20 mouse cellular contexts compared by ENCODE assay signal in the genomic region with DNA sequence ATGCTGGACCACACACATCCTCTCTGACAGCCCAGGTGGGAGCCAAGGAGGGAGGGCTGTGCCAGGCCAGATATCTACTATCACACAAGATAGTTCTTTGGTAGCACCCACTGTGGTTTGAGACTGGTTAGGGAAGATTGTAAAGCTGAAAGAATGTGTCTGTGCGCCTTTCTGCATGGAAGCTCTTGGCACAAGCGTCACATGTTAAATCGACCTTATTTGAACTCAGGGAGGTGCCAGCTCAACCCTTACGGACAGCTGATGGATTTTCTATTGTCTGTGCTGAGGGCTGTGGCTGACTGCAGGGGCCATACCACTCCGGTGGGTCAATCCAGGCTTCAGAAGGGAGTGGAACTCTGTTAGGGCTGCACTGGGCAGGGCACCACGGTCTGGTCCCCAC. TPM values are rescaled to one million over a fixed set of nuclear protein-coding genes. Genes with fewer than 3 reads are reported as not detected.
DNase-seq lines count a peak whose midpoint lies in the region; ATAC-seq lines count a peak whose summit lies in the region.
"Had no signal": no experiment of that assay in that cellular context is flagged by ENCODE, and none has a peak within 500 bp of the region (broad histone marks: within the 10 kb centered on the region; RNA-seq: fewer than 3 reads in every experiment).

No protein-coding gene starts in this region.

- H3K9me3 ChIP-seq in heart, embryonic 12.5 days (replicated peaks): no peaks in the 10 kb centered on the region
- H3K9me3 ChIP-seq in liver, embryonic 12.5 days (replicated peaks): no peaks in the 10 kb centered on the region
- no peaks in the 10 kb centered on the region for H3K9me3 ChIP-seq in liver, embryonic 11.5 days (ENCODE audit: control insufficient read depth, low read length)
- H3K9me3 ChIP-seq: embryonic facial prominence, embryonic 12.5 days; limb, embryonic 13.5 days; neural tube, embryonic 15.5 days had no signal

- H3K4me2 ChIP-seq in heart, embryonic 12.5 days: no peak overlapping the region
- H3K4me2 ChIP-seq in liver, embryonic 12.5 days: no peak overlapping the region
- H3K4me2 ChIP-seq in liver, embryonic 11.5 days: no peak overlapping the region
- H3K4me2 ChIP-seq: embryonic facial prominence, embryonic 12.5 days; limb, embryonic 13.5 days; neural tube, embryonic 15.5 days had no signal

- H3K4me1 ChIP-seq in heart, embryonic 12.5 days (replicated peaks): peaks cover 6% of the 10 kb centered on the region; the same call in 1 of the 2 replicates
- 0 out of 2 replicates have a peak, but pooled peaks cover 3% of the 10 kb centered on the region for H3K4me1 ChIP-seq in liver, embryonic 12.5 days
- no peaks in the 10 kb centered on the region; the same call in 1 of the 2 replicates for H3K4me1 ChIP-seq in liver, embryonic 11.5 days (replicated peaks; ENCODE audit: control insufficient read depth, insufficient read depth, low read length)
- H3K4me1 ChIP-seq: embryonic facial prominence, embryonic 12.5 days; limb, embryonic 13.5 days had no signal

- H3K36me3 ChIP-seq in heart, embryonic 12.5 days: no peaks in the 10 kb centered on the region
- no peaks in the 10 kb centered on the region for H3K36me3 ChIP-seq in liver, embryonic 12.5 days
- no peaks in the 10 kb centered on the region for H3K36me3 ChIP-seq in liver, embryonic 11.5 days (ENCODE audit: control insufficient read depth, insufficient read depth, low read length)
- H3K36me3 ChIP-seq: embryonic facial prominence, embryonic 12.5 days; limb, embryonic 13.5 days had no signal

- no peak overlapping the region for H3K27ac ChIP-seq in heart, embryonic 12.5 days (ENCODE audit: poor library complexity, severe bottlenecking)
- H3K27ac ChIP-seq in liver, embryonic 12.5 days: no peak overlapping the region
- no peak overlapping the region for H3K27ac ChIP-seq in liver, embryonic 11.5 days (ENCODE audit: low read depth, low read length)
- H3K27ac ChIP-seq: embryonic facial prominence, embryonic 12.5 days; limb, embryonic 13.5 days; neural tube, embryonic 15.5 days had no signal

- no peak overlapping the region for H3K9ac ChIP-seq in heart, embryonic 12.5 days
- H3K9ac ChIP-seq in liver, embryonic 12.5 days: no peak overlapping the region
- no peak overlapping the region for H3K9ac ChIP-seq in liver, embryonic 11.5 days (ENCODE audit: low read depth, low read length)
- H3K9ac ChIP-seq: embryonic facial prominence, embryonic 12.5 days; limb, embryonic 13.5 days; neural tube, embryonic 15.5 days had no signal

- ATAC-seq in heart, embryonic 12.5 days (ENCODE audit: insufficient number of reproducible peaks, low FRiP score): 0 out of 2 replicates have a peak, but pooled peaks have one; percentile 46
- peak; percentile 11; the same call in 1 of the 2 replicates for ATAC-seq in liver, embryonic 12.5 days
- ATAC-seq in liver, embryonic 11.5 days (replicated peaks; ENCODE audit: low FRiP score): no peak
- ATAC-seq: inflammation-experienced regulatory T-cells, adult 6 months had no signal

- peak; percentile 56 for DNase-seq in cerebellum, adult 9-10 months
- no peak for DNase-seq in cerebellum, adult 18-20 months
- no peak for DNase-seq in heart, postnatal 36 days
- no peak for DNase-seq in liver, embryonic 11.5 days (ENCODE audit: low spot score)
- DNase-seq in brain, adult 2 months (ENCODE audit: low read depth, low spot score): peak; percentile 62
- no peak for DNase-seq in left cerebral cortex, adult 18-20 months (ENCODE audit: low spot score in 2 of 2)
- DNase-seq: adrenal gland, adult 2 months; gastrocnemius, postnatal 25 days; heart, postnatal 14 days; right cerebral cortex, postnatal 25 days had no signal

- H3K27me3 ChIP-seq in heart, embryonic 12.5 days (replicated peaks): peaks cover 52% of the 10 kb centered on the region
- H3K27me3 ChIP-seq in liver, embryonic 12.5 days (replicated peaks): peaks cover 10% of the 10 kb centered on the region
- peaks cover 3% of the 10 kb centered on the region for H3K27me3 ChIP-seq in liver, embryonic 11.5 days (replicated peaks; ENCODE audit: control insufficient read depth, insufficient read depth, low read length)
- H3K27me3 ChIP-seq: embryonic facial prominence, embryonic 12.5 days; neural tube, embryonic 15.5 days had no signal

- H3K4me3 ChIP-seq in heart, embryonic 12.5 days: no peak overlapping the region
- H3K4me3 ChIP-seq in liver, embryonic 12.5 days: no peak overlapping the region
- no peak overlapping the region for H3K4me3 ChIP-seq in liver, embryonic 11.5 days (ENCODE audit: low read depth, low read length)
- H3K4me3 ChIP-seq: embryonic facial prominence, embryonic 12.5 days; limb, embryonic 13.5 days; myocyte; neural tube, embryonic 15.5 days had no signal

- intact Hi-C loops in heart, postnatal 36 days (cut with DNase I): no loop called here

- WGBS in heart, embryonic 12.5 days: 66% methylated on average over 6 of the region's 6 CpGs
- WGBS in liver, embryonic 12.5 days (ENCODE audit: insufficient replicate concordance): 54% methylated on average over 6 of the region's 6 CpGs
- 66% methylated on average over 6 of the region's 6 CpGs for WGBS in liver, embryonic 11.5 days

RNA-seq across cellular contexts. Expression of a gene that starts 22.3 kb away (rescaled TPM):
- polyA plus RNA-seq in heart, embryonic 12.5 days (2016; fragmentation: Nextera tagmentation; extraction: Ambion mirVana): 3.1 and 4.2 TPM in 2 replicates
- total RNA-seq in heart, postnatal 36 days (2021): 10 to 100 TPM in 1 of 2 experiments, 1 to 10 TPM in 1; 8.0 to 12.0 TPM
- 0.49 and 0.90 TPM in 2 replicates for polyA plus RNA-seq in liver, embryonic 12.5 days (2016; fragmentation: Nextera tagmentation; extraction: Ambion mirVana)
- polyA plus RNA-seq in liver, embryonic 11.5 days (2014; fragmentation: Nextera tagmentation; extraction: Ambion mirVana): 0.97 and 1.2 TPM in 2 replicates
- total RNA-seq in left cerebral cortex, adult 18-20 months (2021): 10 to 100 TPM; 56.4 to 63.6 TPM
- total RNA-seq: CH12.LX; common myeloid progenitor, adult 5-6 weeks; megakaryocyte, adult 5-6 weeks had no signal
- polyA plus RNA-seq: inflammation-experienced regulatory T-cells, adult 6 months had no signal

Comparison
In these comparisons a context has a peak if more than half of its experiments do, and no peak if none do; other contexts are left out.
1. DNase-seq: peak in cerebellum, adult 9-10 months (single experiment) and brain, adult 2 months (single experiment); none in cerebellum, adult 18-20 months (0 of 2), heart, postnatal 36 days (0 of 2), liver, embryonic 11.5 days (single experiment) and left cerebral cortex, adult 18-20 months (0 of 2).